Mouse (Mus musculus) megakaryocyte, embryonic 14.5 days (primary cell): ENCODE data around the gene Spp2. TPM values are rescaled to one million over a fixed set of nuclear protein-coding genes. Genes with fewer than 3 reads are reported as not detected.
"Not testable (repeated sequence)": the region's sequence is repeated elsewhere in the genome, so short reads cannot be mapped to it uniquely, and the experiment has no call there.

Source experiments
- H3K27me3 ChIP-seq: replicated peaks from 2 replicates; pipeline ENCODE3; 2012; ENCODE audit warnings: inconsistent platforms
- H3K36me3 ChIP-seq: replicated peaks from 2 replicates; pipeline ENCODE3; 2012; ENCODE audit warnings: low read length, inconsistent platforms, mixed read lengths
- H3K4me1 ChIP-seq: 2 replicates; pipeline ENCODE4 v1.6.1; 2012; ENCODE audit warnings: inconsistent platforms
- H3K4me3 ChIP-seq: replicated peaks from 2 replicates; pipeline ENCODE3; 2012; ENCODE audit warnings: moderate library complexity, mild to moderate bottlenecking, inconsistent platforms
- H3K9me3 ChIP-seq: 2 replicates; pipeline ENCODE4 v1.6.1; 2012; ENCODE audit warnings: inconsistent platforms
- FLI1 ChIP-seq: IDR thresholded peaks from 2 replicates; pipeline ENCODE4 v1.6.1; 2012; ENCODE audit warnings: low read length, inconsistent platforms, mixed read lengths
- GATA1 ChIP-seq: IDR thresholded peaks from 3 replicates; pipeline ENCODE4 v1.6.1; 2012; ENCODE audit warnings: mixed read lengths, low read length, inconsistent platforms, borderline replicate concordance
- polyA plus RNA-seq: library from polyadenylated mRNA; stranded (reverse); fragments of >175 nt; gene quantifications from 2 replicates; pipeline ENCODE4 v1.2.3, GENCODE M21; 2012; ENCODE audit warnings: low replicate concordance; ENCODE audit not compliant: insufficient read depth

Spp2 gene
- polyA plus RNA-seq, 1 experiment, result not detected

- TF ChIP-seq GATA1 (no peak), FLI1 (no peak)
- Histone ChIP-seq H3K36me3 (no peaks in the 10 kb centered on the region), H3K27me3 (peaks cover 10% of the 10 kb centered on the region), H3K9me3 (no peaks in the 10 kb centered on the region), H3K4me3 (no peak overlapping the region), H3K4me1 (peaks cover 14% of the 10 kb centered on the region)
Measured at GRCm38 (mm10) chr1:88432601-88433000, 25.8 kb downstream of the Spp2 start.

GRCm38 (mm10) chr1:88433096-88433883, 26.5 kb downstream of the Spp2 start:
- Histone ChIP-seq H3K4me1 (peaks cover 14% of the 10 kb centered on the region), H3K9me3 (no peaks in the 10 kb centered on the region), H3K36me3 (no peaks in the 10 kb centered on the region), H3K27me3 (peaks cover 6% of the 10 kb centered on the region), H3K4me3 (peak overlapping the region; percentile 73)
- TF ChIP-seq GATA1 (no peak), FLI1 (no peak)

- TF ChIP-seq GATA1 (no peak), FLI1 (no peak)
- no peaks in the 10 kb centered on the region for H3K9me3 ChIP-seq
- H3K36me3 ChIP-seq, result no peaks in the 10 kb centered on the region
- no peak overlapping the region for H3K4me3 ChIP-seq
- peaks cover 14% of the 10 kb centered on the region for H3K4me1 ChIP-seq
- peaks cover 2% of the 10 kb centered on the region for H3K27me3 ChIP-seq
Measured at GRCm38 (mm10) chr1:88434057-88434456, 27.3 kb downstream of the Spp2 start.

- Histone ChIP-seq H3K4me1 (peaks cover 12% of the 10 kb centered on the region), H3K36me3 (no peaks in the 10 kb centered on the region), H3K27me3 (peaks cover 6% of the 10 kb centered on the region), H3K4me3 (no peak overlapping the region), H3K9me3 (no peaks in the 10 kb centered on the region)
- TF ChIP-seq GATA1 (no peak), FLI1 (no peak)
Measured at GRCm38 (mm10) chr1:88437206-88438126, 30.7 kb downstream of the Spp2 start.

GRCm38 (mm10) chr1:88443383-88443782, 36.6 kb downstream of the Spp2 start:
- H3K4me1 ChIP-seq, result peaks cover 3% of the 10 kb centered on the region; the same call in 1 of the 2 replicates
- H3K4me3 ChIP-seq, result no peak overlapping the region
- no peak for TF ChIP-seq GATA1
- TF ChIP-seq FLI1, result no peak
- H3K27me3 ChIP-seq, result peaks cover 5% of the 10 kb centered on the region
- no peaks in the 10 kb centered on the region for H3K36me3 ChIP-seq
- H3K9me3 ChIP-seq, result no peaks in the 10 kb centered on the region

GRCm38 (mm10) chr1:88445400-88445799, 38.6 kb downstream of the Spp2 start:
- Histone ChIP-seq H3K9me3 (no peaks in the 10 kb centered on the region), H3K4me3 (no peak overlapping the region), H3K27me3 (peaks cover 5% of the 10 kb centered on the region), H3K36me3 (no peaks in the 10 kb centered on the region), H3K4me1 (peaks cover 3% of the 10 kb centered on the region)
- TF ChIP-seq GATA1, result no peak
- TF ChIP-seq FLI1, result no peak

- no peak for TF ChIP-seq FLI1
- TF ChIP-seq GATA1, result no peak
- no peaks in the 10 kb centered on the region for H3K9me3 ChIP-seq
- no peak overlapping the region for H3K4me3 ChIP-seq
- no peaks in the 10 kb centered on the region for H3K36me3 ChIP-seq
- peaks cover 5% of the 10 kb centered on the region for H3K27me3 ChIP-seq
- H3K4me1 ChIP-seq, result peaks cover 3% of the 10 kb centered on the region
Measured at GRCm38 (mm10) chr1:88446270-88447030, 39.7 kb downstream of the Spp2 start.

GRCm38 (mm10) chr1:88447483-88447882, 40.7 kb downstream of the Spp2 start:
- Histone ChIP-seq H3K27me3 (peaks cover 1% of the 10 kb centered on the region), H3K36me3 (no peaks in the 10 kb centered on the region), H3K4me1 (peaks cover 3% of the 10 kb centered on the region), H3K9me3 (no peaks in the 10 kb centered on the region), H3K4me3 (peak overlapping the region; percentile 56)
- no peak for TF ChIP-seq FLI1
- no peak for TF ChIP-seq GATA1

GRCm38 (mm10) chr1:88448094-88448493, 41.3 kb downstream of the Spp2 start:
- not testable (repeated sequence) for H3K36me3 ChIP-seq, H3K4me1 ChIP-seq, H3K9me3 ChIP-seq, H3K27me3 ChIP-seq, H3K4me3 ChIP-seq
